Mouse (Mus musculus): ENCODE data around the gene Hmcn1. TPM values are rescaled to one million over a fixed set of nuclear protein-coding genes. Genes with fewer than 3 reads are reported as not detected.

Hmcn1 gene
- polyA plus RNA-seq, 1 experiment from 2014 or later = 13.0 TPM

- H3K27me3 ChIP-seq = no peaks in the 10 kb centered on the region
- no peak overlapping the region for H3K4me2 ChIP-seq
- H3K4me3 ChIP-seq = no peak overlapping the region
- H3K9ac ChIP-seq = no peak overlapping the region
- H3K36me3 ChIP-seq = no peaks in the 10 kb centered on the region
- ATAC-seq (ENCODE audit: borderline replicate concordance, extremely low read depth, low FRiP score, low TSS enrichment) = peak; percentile 67; the same call in 1 of the 2 replicates
- H3K4me1 ChIP-seq = no peaks in the 10 kb centered on the region
- H3K27ac ChIP-seq = peak overlapping the region; percentile 57
- H3K9me3 ChIP-seq = no peaks in the 10 kb centered on the region
- 47% methylated on average over 7 of the region's 7 CpGs for WGBS
These were observed 222.2 kb downstream of the Hmcn1 start for GRCm38 (mm10) chr1:150770948-150771521.

DNA sequence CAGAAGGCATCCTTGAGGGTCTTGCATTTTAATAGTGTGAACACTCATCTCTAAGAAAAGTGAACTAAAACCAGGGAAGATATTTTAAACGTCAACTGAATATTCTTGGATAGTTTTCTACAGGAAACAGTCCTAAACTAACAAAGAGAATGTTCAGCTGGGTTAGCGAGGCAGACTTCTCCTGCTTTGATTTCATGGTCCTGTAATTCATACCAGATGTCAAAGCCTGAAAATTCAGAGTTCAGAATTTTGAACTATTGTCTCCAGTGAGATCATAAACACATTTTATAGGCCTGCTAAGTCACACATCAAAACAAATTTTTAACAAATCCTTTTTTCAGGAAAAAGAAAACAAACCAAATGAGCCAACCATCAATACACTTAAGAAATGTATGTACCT, 223.4 kb downstream of the Hmcn1 start:
- H3K4me3 ChIP-seq = no peak overlapping the region
- no peak overlapping the region for H3K27ac ChIP-seq
- no peak overlapping the region for H3K4me2 ChIP-seq
- no peak overlapping the region for H3K9ac ChIP-seq
- no peaks in the 10 kb centered on the region for H3K36me3 ChIP-seq
- H3K9me3 ChIP-seq = no peaks in the 10 kb centered on the region
- no peaks in the 10 kb centered on the region for H3K4me1 ChIP-seq
- 41% methylated on average over 2 of the region's 2 CpGs for WGBS
- no peak for ATAC-seq (ENCODE audit: borderline replicate concordance, extremely low read depth, low FRiP score, low TSS enrichment)
- no peaks in the 10 kb centered on the region for H3K27me3 ChIP-seq

DNA sequence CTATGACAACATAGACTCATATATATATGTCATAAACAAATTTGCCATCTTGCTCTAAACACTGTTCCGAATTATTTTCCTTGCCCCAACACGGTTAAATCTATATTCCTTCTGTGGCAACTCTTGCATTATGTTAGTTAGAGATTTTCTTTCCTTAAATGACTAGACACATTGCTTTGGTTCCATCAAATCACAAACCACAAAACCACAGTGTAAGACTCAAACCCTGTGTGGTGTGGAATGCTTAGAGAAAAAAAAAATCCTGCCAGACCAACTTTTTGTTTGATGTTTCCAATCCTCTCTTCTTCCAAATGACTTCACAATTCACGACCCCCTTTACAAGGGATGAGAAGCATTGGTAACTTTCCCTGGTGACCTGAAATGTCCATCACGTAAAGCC, 231.6 kb downstream of the Hmcn1 start:
- no peaks in the 10 kb centered on the region for H3K27me3 ChIP-seq
- no peaks in the 10 kb centered on the region for H3K9me3 ChIP-seq
- H3K4me1 ChIP-seq = peaks cover 18% of the 10 kb centered on the region
- no peak overlapping the region for H3K9ac ChIP-seq
- H3K36me3 ChIP-seq = no peaks in the 10 kb centered on the region
- no peak overlapping the region for H3K27ac ChIP-seq
- ATAC-seq (ENCODE audit: borderline replicate concordance, extremely low read depth, low FRiP score, low TSS enrichment) = no peak
- 88% methylated on average over 4 of the region's 4 CpGs for WGBS
- H3K4me3 ChIP-seq = no peak overlapping the region
- no peak overlapping the region for H3K4me2 ChIP-seq

GRCm38 (mm10) chr1:150760801-150761331, 232.4 kb downstream of the Hmcn1 start:
- ATAC-seq (ENCODE audit: borderline replicate concordance, extremely low read depth, low FRiP score, low TSS enrichment) = 0 out of 2 replicates have a peak, but pooled peaks have one; percentile 32
- 47% methylated on average over 2 of the region's 2 CpGs for WGBS
- no peaks in the 10 kb centered on the region for H3K27me3 ChIP-seq
- H3K4me1 ChIP-seq = peaks cover 18% of the 10 kb centered on the region
- no peak overlapping the region for H3K4me3 ChIP-seq
- no peak overlapping the region for H3K9ac ChIP-seq
- no peaks in the 10 kb centered on the region for H3K9me3 ChIP-seq
- H3K27ac ChIP-seq = no peak overlapping the region
- no peaks in the 10 kb centered on the region for H3K36me3 ChIP-seq
- no peak overlapping the region for H3K4me2 ChIP-seq

- Histone ChIP-seq H3K9me3 (no peaks in the 10 kb centered on the region), H3K4me2 (no peak overlapping the region), H3K9ac (no peak overlapping the region), H3K27me3 (no peaks in the 10 kb centered on the region), H3K27ac (peak overlapping the region; percentile 31; the same call in 1 of the 2 replicates), H3K36me3 (no peaks in the 10 kb centered on the region), H3K4me3 (no peak overlapping the region), H3K4me1 (peaks cover 17% of the 10 kb centered on the region)
- ATAC-seq (ENCODE audit: borderline replicate concordance, extremely low read depth, low FRiP score, low TSS enrichment) = peak; percentile 85; the same call in 1 of the 2 replicates
- WGBS = 11% methylated on average over 2 of the region's 2 CpGs
These were observed 233.7 kb downstream of the Hmcn1 start for GRCm38 (mm10) chr1:150759476-150760079.

- H3K27ac ChIP-seq = no peak overlapping the region
- no peaks in the 10 kb centered on the region; the same call in 1 of the 2 replicates for H3K36me3 ChIP-seq
- no peaks in the 10 kb centered on the region for H3K9me3 ChIP-seq
- no peak for ATAC-seq (ENCODE audit: borderline replicate concordance, extremely low read depth, low FRiP score, low TSS enrichment)
- peaks cover under 1% of the 10 kb centered on the region; the same call in 1 of the 2 replicates for H3K4me1 ChIP-seq
- WGBS = 81% methylated on average over 5 of the region's 5 CpGs
- H3K4me3 ChIP-seq = no peak overlapping the region
- no peak overlapping the region for H3K4me2 ChIP-seq
- no peak overlapping the region for H3K9ac ChIP-seq
- no peaks in the 10 kb centered on the region for H3K27me3 ChIP-seq
These were observed 239.3 kb downstream of the Hmcn1 start for GRCm38 (mm10) chr1:150753920-150754319.

GRCm38 (mm10) chr1:150748783-150749182, 244.5 kb downstream of the Hmcn1 start:
- H3K4me2 ChIP-seq = no peak overlapping the region
- WGBS = 43% methylated on average over 3 of the region's 3 CpGs
- no peaks in the 10 kb centered on the region for H3K4me1 ChIP-seq
- no peak overlapping the region for H3K27ac ChIP-seq
- H3K4me3 ChIP-seq = no peak overlapping the region
- no peaks in the 10 kb centered on the region; the same call in 1 of the 2 replicates for H3K36me3 ChIP-seq
- H3K27me3 ChIP-seq = no peaks in the 10 kb centered on the region
- no peak for ATAC-seq (ENCODE audit: borderline replicate concordance, extremely low read depth, low FRiP score, low TSS enrichment)
- H3K9me3 ChIP-seq = no peaks in the 10 kb centered on the region
- H3K9ac ChIP-seq = no peak overlapping the region

DNA sequence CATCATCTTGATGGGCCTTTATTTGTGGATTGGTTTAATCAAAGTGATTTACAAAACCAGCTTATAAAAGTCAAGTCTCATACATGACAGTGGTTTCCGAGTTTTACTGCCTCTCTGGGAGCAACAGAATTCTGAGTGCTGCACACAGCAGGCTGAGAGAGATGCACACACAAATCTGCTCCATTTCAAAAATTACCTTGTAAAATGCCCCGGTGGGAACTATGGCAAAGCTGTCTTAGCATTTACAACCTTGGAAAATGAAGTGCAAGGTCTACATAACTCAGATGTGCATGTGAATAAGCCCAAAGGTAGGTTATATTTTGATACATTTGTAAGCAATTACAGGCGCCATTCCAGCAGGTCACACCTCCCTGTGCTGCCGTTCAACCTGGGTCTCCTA, 245.5 kb downstream of the Hmcn1 start:
- H3K36me3 ChIP-seq = no peaks in the 10 kb centered on the region; the same call in 1 of the 2 replicates
- WGBS = 85% methylated on average over 4 of the region's 4 CpGs
- no peak for ATAC-seq (ENCODE audit: borderline replicate concordance, extremely low read depth, low FRiP score, low TSS enrichment)

GRCm38 (mm10) chr1:150743097-150743843, 250.0 kb downstream of the Hmcn1 start:
- 70% methylated on average over 19 of the region's 19 CpGs for WGBS
- Histone ChIP-seq H3K27me3 (no peaks in the 10 kb centered on the region), H3K36me3 (no peaks in the 10 kb centered on the region), H3K9me3 (no peaks in the 10 kb centered on the region), H3K27ac (no peak overlapping the region), H3K9ac (no peak overlapping the region), H3K4me1 (peaks cover 6% of the 10 kb centered on the region; the same call in 1 of the 2 replicates), H3K4me2 (no peak overlapping the region), H3K4me3 (no peak overlapping the region)
- ATAC-seq (ENCODE audit: borderline replicate concordance, extremely low read depth, low FRiP score, low TSS enrichment) = no peak

More for the DNA sequence above, 245.5 kb downstream of the Hmcn1 start:
- Histone ChIP-seq H3K9ac (no peak overlapping the region), H3K27me3 (no peaks in the 10 kb centered on the region), H3K4me2 (no peak overlapping the region), H3K27ac (no peak overlapping the region), H3K9me3 (no peaks in the 10 kb centered on the region), H3K4me3 (no peak overlapping the region), H3K4me1 (peaks cover 6% of the 10 kb centered on the region; the same call in 1 of the 2 replicates)

DNA sequence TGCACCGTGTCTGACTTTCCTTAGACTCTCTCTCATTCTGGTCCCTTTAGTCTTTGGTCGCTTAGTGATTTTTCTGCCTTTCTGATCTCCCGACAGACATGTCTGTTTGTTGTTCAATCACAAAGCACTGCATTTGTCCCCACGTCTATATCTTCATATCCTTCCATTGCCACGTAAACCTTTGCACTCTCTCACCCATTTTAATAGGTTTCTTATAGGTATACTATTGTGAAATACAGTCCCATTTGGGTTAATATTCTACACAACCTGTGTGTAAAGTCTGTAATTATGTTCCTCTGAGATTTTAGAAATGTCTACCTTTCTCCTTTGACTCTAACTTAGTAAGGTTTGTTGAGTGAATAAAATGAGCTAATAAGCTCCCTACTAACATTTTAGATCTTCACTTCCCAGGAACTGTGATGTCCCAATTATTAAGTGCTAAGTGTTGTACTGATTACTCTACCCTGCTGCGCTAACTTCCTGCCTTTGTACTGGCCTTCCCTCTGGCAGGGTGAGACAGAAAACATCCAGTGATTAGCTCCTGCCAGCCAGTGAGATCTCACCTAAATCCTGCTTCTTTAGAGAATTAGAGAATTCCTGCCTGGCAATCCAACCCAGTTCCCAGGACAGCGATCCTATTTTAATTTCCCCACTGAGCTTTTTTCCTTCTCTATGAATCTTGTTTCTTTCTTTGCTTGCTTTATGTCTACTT, 250.7 kb downstream of the Hmcn1 start:
- ATAC-seq (ENCODE audit: borderline replicate concordance, extremely low read depth, low FRiP score, low TSS enrichment) = no peak
- Histone ChIP-seq H3K36me3 (no peaks in the 10 kb centered on the region), H3K4me3 (no peak overlapping the region), H3K9me3 (no peaks in the 10 kb centered on the region), H3K27ac (no peak overlapping the region), H3K27me3 (no peaks in the 10 kb centered on the region), H3K4me1 (peaks cover 6% of the 10 kb centered on the region; the same call in 1 of the 2 replicates), H3K4me2 (no peak overlapping the region), H3K9ac (no peak overlapping the region)
- WGBS = 76% methylated on average over 7 of the region's 7 CpGs

GRCm38 (mm10) chr1:150711438-150711837, 281.8 kb downstream of the Hmcn1 start:
- Histone ChIP-seq H3K27ac (no peak overlapping the region), H3K4me1 (no peaks in the 10 kb centered on the region; the same call in 1 of the 2 replicates), H3K4me2 (no peak overlapping the region), H3K9me3 (no peaks in the 10 kb centered on the region), H3K36me3 (no peaks in the 10 kb centered on the region), H3K4me3 (no peak overlapping the region), H3K27me3 (no peaks in the 10 kb centered on the region), H3K9ac (no peak overlapping the region)
- WGBS = 42% methylated on average over 5 of the region's 5 CpGs
- ATAC-seq (ENCODE audit: borderline replicate concordance, extremely low read depth, low FRiP score, low TSS enrichment) = peak; percentile 31; the same call in 1 of the 2 replicates
